Comparison of ENCODE assay signal across 8 mouse cellular contexts in genomic region chr5:93129953-93130352, GRCm38 (mm10). TPM values are rescaled to one million over a fixed set of nuclear protein-coding genes. Genes with fewer than 3 reads are reported as not detected.
A peak's percentile ranks its signal among the peaks of the same experiment; 100 is the strongest.
DNase-seq lines count a peak whose midpoint lies in the region; ATAC-seq and TF ChIP-seq lines count a peak whose summit lies in the region.

No protein-coding gene starts in this region.

- H3K4me3 ChIP-seq in lung, postnatal 0 days (ENCODE audit: low read depth, low read length), result no peak overlapping the region
- H3K4me3 ChIP-seq in embryonic facial prominence, embryonic 11.5 days (ENCODE audit: low read depth, low read length), result no peak overlapping the region
- no peak overlapping the region for H3K4me3 ChIP-seq in kidney, embryonic 16.5 days (ENCODE audit: low read length)
- H3K4me3 ChIP-seq in small intestine, adult 2 months (ENCODE audit: low read depth, low read length), result no peak overlapping the region

- H3K4me1 ChIP-seq in lung, postnatal 0 days (ENCODE audit: insufficient read depth, low read depth, low read length), result peaks cover 30% of the 10 kb centered on the region; the same call in 1 of the 2 replicates
- peaks cover 4% of the 10 kb centered on the region for H3K4me1 ChIP-seq in embryonic facial prominence, embryonic 11.5 days (ENCODE audit: control insufficient read depth, insufficient read depth, low read length)
- peaks cover 94% of the 10 kb centered on the region for H3K4me1 ChIP-seq in kidney, embryonic 16.5 days (ENCODE audit: insufficient read depth, low read length)
- H3K4me1 ChIP-seq in small intestine, adult 2 months (ENCODE audit: control insufficient read depth, insufficient read depth, insufficient read length, low read length), result peaks cover 36% of the 10 kb centered on the region; the same call in 1 of the 2 replicates

- peak; percentile 68 for ATAC-seq in lung, postnatal 0 days
- no peak for ATAC-seq in embryonic facial prominence, embryonic 11.5 days (replicated peaks; ENCODE audit: insufficient number of reproducible peaks, low FRiP score, low TSS enrichment, low read depth)
- peak; percentile 72 for ATAC-seq in kidney, embryonic 16.5 days (ENCODE audit: low FRiP score, low TSS enrichment)
- no peak for ATAC-seq in frontal cortex, adult (ENCODE audit: low TSS enrichment)

- no peak for TF ChIP-seq POLR2A in small intestine, adult 2 months (IDR thresholded peaks at IDR 0.05; ENCODE audit: low read depth, low read length)

- TF ChIP-seq EP300 in lung, postnatal 0 days (IDR thresholded peaks at IDR 0.05), result peak; percentile 27; the same call in 1 of the 2 replicates

- no peaks in the 10 kb centered on the region for H3K9me3 ChIP-seq in lung, postnatal 0 days (ENCODE audit: low read length)
- no peaks in the 10 kb centered on the region for H3K9me3 ChIP-seq in embryonic facial prominence, embryonic 11.5 days (replicated peaks; ENCODE audit: control insufficient read depth, low read length)
- H3K9me3 ChIP-seq in kidney, embryonic 16.5 days (ENCODE audit: low read length), result no peaks in the 10 kb centered on the region

- DNase-seq in lung, postnatal 0 days (ENCODE audit: low spot score), result peak; percentile 73
- DNase-seq in lung, adult 18-20 months, result no peak
- peak; percentile 71 for DNase-seq in embryonic facial prominence, embryonic 11.5 days (ENCODE audit: low spot score)
- DNase-seq in left cerebral cortex, postnatal 10 days (ENCODE audit: extremely low spot score in 1 of 2, low spot score in 2 of 2), result no peak
- DNase-seq in ovary, postnatal 14 days (ENCODE audit: low spot score), result no peak

- WGBS in lung, postnatal 0 days, result 16% methylated on average over 4 of the region's 4 CpGs
- 2% methylated on average over 4 of the region's 4 CpGs for WGBS in embryonic facial prominence, embryonic 11.5 days
- 11% methylated on average over 4 of the region's 4 CpGs for WGBS in kidney, embryonic 16.5 days
- WGBS in small intestine, adult 2 months, result 52% methylated on average over 4 of the region's 4 CpGs

- no peaks in the 10 kb centered on the region for H3K36me3 ChIP-seq in lung, postnatal 0 days (ENCODE audit: insufficient read depth, low read length)
- no peaks in the 10 kb centered on the region for H3K36me3 ChIP-seq in embryonic facial prominence, embryonic 11.5 days (replicated peaks; ENCODE audit: control insufficient read depth, insufficient read depth, low read depth, low read length)
- no peaks in the 10 kb centered on the region for H3K36me3 ChIP-seq in kidney, embryonic 16.5 days (ENCODE audit: insufficient read depth, low read length)
- H3K36me3 ChIP-seq in small intestine, adult 2 months (ENCODE audit: control insufficient read depth, insufficient read depth, low read length), result no peaks in the 10 kb centered on the region

- no peak overlapping the region for H3K4me2 ChIP-seq in lung, postnatal 0 days (replicated peaks; ENCODE audit: low read depth, low read length)
- no peak overlapping the region for H3K4me2 ChIP-seq in embryonic facial prominence, embryonic 11.5 days (ENCODE audit: low read depth, low read length)
- H3K4me2 ChIP-seq in kidney, embryonic 16.5 days (replicated peaks; ENCODE audit: low read depth, low read length), result peak overlapping the region; percentile 18

- TF ChIP-seq CTCF in lung, postnatal 0 days (IDR thresholded peaks at IDR 0.05), result no peak
- TF ChIP-seq CTCF in small intestine, adult 2 months (IDR thresholded peaks at IDR 0.05; ENCODE audit: extremely low read depth, insufficient read length, insufficient replicate concordance, low read depth, low read length), result no peak

- intact Hi-C loops in left cerebral cortex, postnatal 10 days (cut with DNase I), result loop anchor here (5.0 kb wide), 1 partner anchor 38 kb away; the partner anchor contains the start of gene Sept11

- no peaks in the 10 kb centered on the region for H3K27me3 ChIP-seq in lung, postnatal 0 days (replicated peaks; ENCODE audit: insufficient read depth, low read length)
- H3K27me3 ChIP-seq in embryonic facial prominence, embryonic 11.5 days (ENCODE audit: control insufficient read depth, insufficient read depth, low read length), result no peaks in the 10 kb centered on the region
- H3K27me3 ChIP-seq in kidney, embryonic 16.5 days (ENCODE audit: insufficient read depth, low read length), result no peaks in the 10 kb centered on the region
- H3K27me3 ChIP-seq in small intestine, adult 2 months (ENCODE audit: control insufficient read depth, insufficient read depth, low read length), result no peaks in the 10 kb centered on the region

- H3K27ac ChIP-seq in lung, postnatal 0 days (ENCODE audit: low read length), result no peak overlapping the region
- H3K27ac ChIP-seq in embryonic facial prominence, embryonic 11.5 days (replicated peaks; ENCODE audit: low read depth, low read length), result no peak overlapping the region
- peak overlapping the region; percentile 96 for H3K27ac ChIP-seq in kidney, embryonic 16.5 days (ENCODE audit: low read length)
- peak overlapping the region; percentile 40; the same call in 1 of the 2 replicates for H3K27ac ChIP-seq in small intestine, adult 2 months (ENCODE audit: insufficient read depth, low read depth, low read length)

- H3K9ac ChIP-seq in lung, postnatal 0 days (replicated peaks; ENCODE audit: low read depth), result no peak overlapping the region
- H3K9ac ChIP-seq in embryonic facial prominence, embryonic 11.5 days (replicated peaks; ENCODE audit: low read length), result no peak overlapping the region
- peak overlapping the region; percentile 43; the same call in 1 of the 2 replicates for H3K9ac ChIP-seq in kidney, embryonic 16.5 days (replicated peaks; ENCODE audit: low read length)

RNA-seq across cellular contexts. Expression of gene Sept11, which starts 36.7 kb away (rescaled TPM):
- 49.1 and 58.6 TPM in 2 replicates for polyA plus RNA-seq in lung, postnatal 0 days (2015; fragmentation: Nextera tagmentation; extraction: Ambion mirVana)
- polyA plus RNA-seq in embryonic facial prominence, embryonic 11.5 days (2014; fragmentation: Nextera tagmentation; extraction: Ambion mirVana), result 236 and 261 TPM in 2 replicates
- polyA plus RNA-seq in kidney, embryonic 16.5 days (2015; fragmentation: Nextera tagmentation; extraction: Ambion mirVana), result 216 and 232 TPM in 2 replicates
- polyA plus RNA-seq in small intestine, adult 2 months (2012; rRNA removed), result 7.0 and 12.9 TPM in 2 replicates
- 100 to 1,000 TPM; 198 to 200 TPM for total RNA-seq in left cerebral cortex, postnatal 10 days (2021)

Comparison
In these comparisons a context has a peak if more than half of its experiments do, and no peak if none do; other contexts are left out.
1. DNase-seq: peak in lung, postnatal 0 days (single experiment) and embryonic facial prominence, embryonic 11.5 days (single experiment); none in lung, adult 18-20 months (0 of 2), left cerebral cortex, postnatal 10 days (0 of 2) and ovary, postnatal 14 days (single experiment).
2. ATAC-seq: peak in lung, postnatal 0 days (single experiment) and kidney, embryonic 16.5 days (single experiment); none in embryonic facial prominence, embryonic 11.5 days (single experiment) and frontal cortex, adult (single experiment).
3. H3K27ac ChIP-seq: peak in kidney, embryonic 16.5 days (single experiment) and small intestine, adult 2 months (single experiment); none in lung, postnatal 0 days (single experiment) and embryonic facial prominence, embryonic 11.5 days (single experiment).